ENCODE assay signal across 8 mouse cellular contexts in the genomic region with DNA sequence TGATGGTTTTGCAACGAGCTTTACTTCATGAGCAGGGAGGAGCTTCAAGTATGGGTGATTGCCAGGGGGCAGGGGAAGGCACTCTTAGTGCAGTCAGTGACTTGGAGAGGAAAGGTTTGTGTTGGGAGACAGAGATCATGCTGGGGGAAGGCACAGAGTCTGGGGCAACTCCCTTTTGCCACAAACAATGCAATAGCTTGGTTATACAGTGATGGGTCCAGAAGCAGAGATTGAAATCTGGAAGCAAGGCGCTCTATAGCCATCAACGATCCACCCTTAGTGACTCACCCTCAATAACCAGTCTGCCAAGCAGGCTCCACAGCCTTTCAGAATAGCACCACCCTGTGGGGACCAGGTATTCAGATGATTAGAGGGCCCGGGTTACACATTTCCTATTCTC. TPM values are rescaled to one million over a fixed set of nuclear protein-coding genes. Genes with fewer than 3 reads are reported as not detected.
DNase-seq lines count a peak whose midpoint lies in the region; ATAC-seq lines count a peak whose summit lies in the region.

No protein-coding gene starts in this region.

- intact Hi-C loops in heart, postnatal 14 days (cut with DNase I) = no loop called here
- intact Hi-C loops in left cerebral cortex, postnatal 36 days (cut with DNase I) = no loop called here

- peak; percentile 70 for ATAC-seq in cerebellum, adult (ENCODE audit: insufficient number of reproducible peaks, low FRiP score, low TSS enrichment)

- DNase-seq in cerebellum, adult 9-11 months = no peak
- DNase-seq in thymus, postnatal 14 days = peak; percentile 24
- DNase-seq in thymus, postnatal 10 days (ENCODE audit: low spot score in 2 of 2) = no peak
- DNase-seq in heart, postnatal 14 days = peak; percentile 13 to 24
- peak; percentile 8 for DNase-seq in naive thymus-derived CD4-positive, alpha-beta T cell, adult 2 months (ENCODE audit: low read depth)
- DNase-seq in left cerebral cortex, postnatal 36 days (ENCODE audit: low spot score in 2 of 2) = no peak
- DNase-seq in c-Kit-positive CD71-positive TER-119-positive erythroid progenitor cells, embryonic 14.5 days (ENCODE audit: low spot score) = no peak

RNA-seq across cellular contexts. Expression of gene Slc44a1, which starts 11.7 kb away (rescaled TPM):
- 10 to 100 TPM; 43.0 to 47.2 TPM for total RNA-seq in heart, postnatal 14 days (2021)
- 10 to 100 TPM; 67.4 to 86.4 TPM for total RNA-seq in left cerebral cortex, postnatal 36 days (2021)

Comparison
In these comparisons a context has a peak if more than half of its experiments do, and no peak if none do; other contexts are left out.
1. DNase-seq: peak in thymus, postnatal 14 days (single experiment), heart, postnatal 14 days (2 of 2) and naive thymus-derived CD4-positive, alpha-beta T cell, adult 2 months (single experiment); none in cerebellum, adult 9-11 months (single experiment), thymus, postnatal 10 days (0 of 2), left cerebral cortex, postnatal 36 days (0 of 2) and c-Kit-positive CD71-positive TER-119-positive erythroid progenitor cells, embryonic 14.5 days (single experiment).